Mouse (Mus musculus) frontal cortex, postnatal 10 days (tissue): ENCODE measurements around the gene Sytl3.
"Not testable (repeated sequence)": the region's sequence is repeated elsewhere in the genome, so short reads cannot be mapped to it uniquely, and the experiment has no call there.

Experiments used
- DNase-seq, 2 experiments: peaks; one replicate each; pipeline ENCODE4 v3.0.0; 2022; ENCODE audit warnings: low spot score in 2 of 2, mixed read lengths in 1 of 2

Gene Sytl3

GRCm38 (mm10) chr17:6658801-6659200 is at the start of gene Sytl3:
Sytl3 (plus strand) TSS chr17:6659093.
- not testable (repeated sequence) for DNase-seq

- DNase-seq: not testable (repeated sequence)
Observed at GRCm38 (mm10) chr17:6613524-6613923, 45.4 kb upstream of the Sytl3 start.

GRCm38 (mm10) chr17:6614316-6614715 is 44.6 kb upstream of the Sytl3 start:
- not testable (repeated sequence) for DNase-seq

GRCm38 (mm10) chr17:6616731-6617130 is 42.2 kb upstream of the Sytl3 start:
- not testable (repeated sequence) for DNase-seq

- DNase-seq: not testable (repeated sequence)
Observed at GRCm38 (mm10) chr17:6617689-6618400, 41.0 kb upstream of the Sytl3 start.

- not testable (repeated sequence) for DNase-seq
Observed at GRCm38 (mm10) chr17:6619271-6619670, 39.6 kb upstream of the Sytl3 start.

- not testable (repeated sequence) for DNase-seq
Observed at GRCm38 (mm10) chr17:6620035-6620434, 38.9 kb upstream of the Sytl3 start.

GRCm38 (mm10) chr17:6620730-6621451 is 38.0 kb upstream of the Sytl3 start:
- not testable (repeated sequence) for DNase-seq

GRCm38 (mm10) chr17:6621976-6622375 is 36.9 kb upstream of the Sytl3 start:
- not testable (repeated sequence) for DNase-seq

- not testable (repeated sequence) for DNase-seq
Observed at GRCm38 (mm10) chr17:6624926-6625558, 33.9 kb upstream of the Sytl3 start.

GRCm38 (mm10) chr17:6630398-6630797 is 28.5 kb upstream of the Sytl3 start:
- DNase-seq: not testable (repeated sequence)

- not testable (repeated sequence) for DNase-seq
Observed at GRCm38 (mm10) chr17:6632850-6633249, 26.0 kb upstream of the Sytl3 start.

GRCm38 (mm10) chr17:6635781-6636180 is 23.1 kb upstream of the Sytl3 start:
- DNase-seq: not testable (repeated sequence)

GRCm38 (mm10) chr17:6636861-6637260 is 22.0 kb upstream of the Sytl3 start:
- DNase-seq: no peak

- DNase-seq: not testable (repeated sequence)
Observed at GRCm38 (mm10) chr17:6637434-6637833, 21.5 kb upstream of the Sytl3 start.

- not testable (repeated sequence) for DNase-seq
Observed at GRCm38 (mm10) chr17:6638444-6638843, 20.4 kb upstream of the Sytl3 start.

GRCm38 (mm10) chr17:6639486-6639885 is 19.4 kb upstream of the Sytl3 start:
- not testable (repeated sequence) for DNase-seq

- not testable (repeated sequence) for DNase-seq
Observed at GRCm38 (mm10) chr17:6640044-6640637, 18.8 kb upstream of the Sytl3 start.

- not testable (repeated sequence) for DNase-seq
Observed at GRCm38 (mm10) chr17:6640771-6641429, 18.0 kb upstream of the Sytl3 start.

GRCm38 (mm10) chr17:6644210-6644609 is 14.7 kb upstream of the Sytl3 start:
- not testable (repeated sequence) for DNase-seq

- DNase-seq: not testable (repeated sequence)
Observed at GRCm38 (mm10) chr17:6644673-6645072, 14.2 kb upstream of the Sytl3 start.
